10 mouse cellular contexts compared by ENCODE assay signal in the genomic region with DNA sequence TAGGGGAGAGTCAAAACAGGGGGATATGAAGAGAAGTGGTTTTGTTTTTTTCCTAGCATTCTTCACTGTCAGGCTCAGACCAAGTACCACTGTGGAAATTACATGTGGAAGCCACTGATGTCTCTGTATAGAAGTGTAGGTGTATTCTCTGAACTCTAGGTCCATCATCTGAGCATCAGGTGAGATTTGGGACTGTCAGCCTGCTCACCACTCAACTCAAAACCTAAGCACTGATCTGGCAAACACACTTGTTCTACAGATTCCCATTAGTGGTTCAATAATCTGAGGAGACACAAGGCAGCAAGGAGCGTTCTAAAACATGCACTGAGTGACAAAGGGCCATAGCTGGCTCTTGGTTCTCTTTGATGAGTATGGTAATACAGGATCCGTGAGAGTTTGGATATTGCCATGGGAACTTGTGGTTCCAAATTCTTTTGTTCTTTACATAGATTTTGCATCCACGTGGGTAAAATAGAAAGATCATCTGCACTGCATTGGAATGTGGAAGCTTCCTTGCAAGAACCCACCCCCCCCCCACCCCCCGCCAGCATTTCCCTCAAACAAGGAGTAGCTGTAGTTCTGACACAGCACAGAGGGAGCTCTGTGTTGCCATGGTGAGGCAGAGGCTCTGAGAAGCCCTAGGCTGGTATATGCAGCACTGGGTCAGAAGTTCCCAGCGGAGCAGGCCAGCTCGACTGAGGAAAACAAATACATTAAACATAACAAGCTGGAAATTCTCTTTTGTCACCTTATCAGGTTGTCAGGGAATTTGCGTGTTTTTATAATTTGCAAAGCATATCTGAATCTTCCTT.
DNase-seq lines count a peak whose midpoint lies in the region.
"Had no signal": no experiment of that assay in that cellular context is flagged by ENCODE, and none has a peak within 500 bp of the region (broad histone marks: within the 10 kb centered on the region; RNA-seq: fewer than 3 reads in every experiment).

No protein-coding gene starts in this region.

- H3K4me1 ChIP-seq in forebrain, embryonic 10.5 days = peaks cover 27% of the 10 kb centered on the region

- peak; percentile 33 for DNase-seq in left cerebral cortex, adult 11 months (ENCODE audit: low spot score)
- no peak for DNase-seq in left cerebral cortex, adult 18-20 months (ENCODE audit: low spot score in 2 of 2)
- peak; percentile 58 for DNase-seq in forebrain, embryonic 10.5 days (ENCODE audit: extremely low spot score, low spot score)
- DNase-seq in left cerebral cortex, postnatal 14 days (ENCODE audit: low spot score in 2 of 2) = peak; percentile 56 to 65
- peak; percentile 79 for DNase-seq in retina, postnatal 1 day
- DNase-seq in heart, adult 8-10 months (ENCODE audit: low spot score) = no peak
- no peak for DNase-seq in cerebellum, postnatal 36 days
- DNase-seq in heart, adult 11 months = no peak
- DNase-seq: cerebellum, adult 8-10 months had no signal

- no peak overlapping the region for H3K4me3 ChIP-seq in forebrain, embryonic 10.5 days

- H3K27me3 ChIP-seq in forebrain, embryonic 10.5 days (ENCODE audit: poor library complexity, severe bottlenecking) = no peaks in the 10 kb centered on the region

- WGBS in forebrain, embryonic 10.5 days = 20% methylated on average over 7 of the region's 7 CpGs

- H3K9me3 ChIP-seq in forebrain, embryonic 10.5 days = no peaks in the 10 kb centered on the region; the same call in 1 of the 2 replicates

- intact Hi-C loops in left cerebral cortex, postnatal 14 days (cut with DNase I) = loop anchor here (10.0 kb wide), 1 partner anchor 283 kb away; no protein-coding TSS in a partner anchor

- no peaks in the 10 kb centered on the region for H3K36me3 ChIP-seq in forebrain, embryonic 10.5 days (replicated peaks)

- peak overlapping the region; percentile 53 for H3K27ac ChIP-seq in forebrain, embryonic 10.5 days
- H3K27ac ChIP-seq: macrophage had no signal

Comparison
In these comparisons a context has a peak if more than half of its experiments do, and no peak if none do; other contexts are left out.
1. DNase-seq: peak in left cerebral cortex, adult 11 months (single experiment), forebrain, embryonic 10.5 days (single experiment), left cerebral cortex, postnatal 14 days (2 of 2) and retina, postnatal 1 day (single experiment); none in left cerebral cortex, adult 18-20 months (0 of 2), heart, adult 8-10 months (single experiment), cerebellum, postnatal 36 days (0 of 2) and heart, adult 11 months (single experiment).